Mouse (Mus musculus) E14TG2a.4 (cell line): ENCODE measurements around the gene Slpi.

Source experiments
- CTCF ChIP-seq: conservative IDR thresholded peaks from 2 replicates; pipeline ENCODE4 v1.5.1; 2014; ENCODE audit warnings: low read length
- NANOG ChIP-seq: IDR thresholded peaks from 2 replicates; pipeline ENCODE4 v1.6.1; 2014; ENCODE audit warnings: borderline replicate concordance, low read length, mixed read lengths
- POU5F1 ChIP-seq: IDR thresholded peaks from 2 replicates; pipeline ENCODE4 v1.6.1; 2014; ENCODE audit warnings: low read length, borderline replicate concordance

DNA sequence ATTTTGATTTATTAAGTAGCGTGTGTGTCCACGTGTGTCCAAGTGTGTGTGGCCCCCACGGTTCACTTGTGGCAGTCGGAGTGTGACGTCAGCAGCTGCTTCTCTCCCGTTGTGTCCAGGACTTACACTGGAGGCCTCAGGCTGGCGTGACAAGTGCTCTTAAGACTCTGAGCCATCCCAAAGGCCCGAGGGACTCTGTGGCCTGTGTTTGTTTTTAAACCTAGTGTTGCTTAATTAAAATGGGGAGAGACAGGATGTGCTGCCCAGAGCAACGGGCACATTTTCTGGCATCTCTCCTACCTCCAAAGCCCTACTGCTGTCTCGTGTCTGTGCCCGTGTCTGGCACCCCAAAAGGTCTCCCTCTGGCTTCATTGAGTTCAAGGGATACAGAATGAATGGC is 34.6 kb upstream of the Slpi start:
- TF ChIP-seq CTCF (no peak), NANOG (no peak), POU5F1 (no peak)
